Mouse (Mus musculus) heart, postnatal 0 days (tissue): Measurements from ENCODE around the gene Pik3ap1.

Source experiments
- CTCF ChIP-seq: IDR thresholded peaks from 2 replicates; pipeline ENCODE4 v1.5.1; 2016; ENCODE audit warnings: antibody characterized with exemption, control low read depth, low read depth
- EP300 ChIP-seq: IDR thresholded peaks from 2 replicates; pipeline ENCODE4 v1.6.1; 2016; ENCODE audit warnings: antibody characterized with exemption, low read depth

GRCm38 (mm10) chr19:41330401-41330800, 54.5 kb downstream of the Pik3ap1 start:
- TF ChIP-seq CTCF = no peak
- TF ChIP-seq EP300 = no peak
